Mouse (Mus musculus) MEL (cell line): Measurements from ENCODE around the gene Grk5.

Experiments used
- CHD1 ChIP-seq: IDR thresholded peaks from 2 replicates; pipeline ENCODE4 v1.6.1; 2012; ENCODE audit warnings: low read depth, mild to moderate bottlenecking, inconsistent platforms, low read length, improper control_type of control experiment
- CTCF ChIP-seq, 3 experiments: IDR thresholded peaks in 2 of 3; conservative IDR thresholded peaks in 1 of 3; 2 replicates each; pipeline ENCODE4 v1.5.1; 2011 to 2012; ENCODE audit warnings: low read length in 3 of 3, low read depth in 2 of 3, mild to moderate bottlenecking in 2 of 3, improper control_type of control experiment in 1 of 3, inconsistent platforms in 1 of 3, mixed read lengths in 1 of 3, moderate library complexity in 1 of 3; ENCODE audit not compliant: control insufficient read depth in 1 of 3, insufficient read depth in 1 of 3, poor library complexity in 1 of 3, severe bottlenecking in 1 of 3
- EP300 ChIP-seq, 2 experiments: IDR thresholded peaks; 2 replicates each; pipeline ENCODE4 v1.6.1; 2011; ENCODE audit warnings: improper control_type of control experiment in 2 of 2, low read length in 2 of 2, low read depth in 1 of 2, mild to moderate bottlenecking in 1 of 2
- GATA1 ChIP-seq: IDR thresholded peaks from 2 replicates; pipeline ENCODE4 v1.6.1; 2011; ENCODE audit warnings: low read depth, low read length, improper control_type of control experiment
- JUND ChIP-seq: IDR thresholded peaks from 2 replicates; pipeline ENCODE4 v1.6.1; 2011; ENCODE audit warnings: low read depth, mild to moderate bottlenecking, improper control_type of control experiment, low read length
- MAFK ChIP-seq: IDR thresholded peaks from 2 replicates; pipeline ENCODE4 v1.6.1; 2011; ENCODE audit warnings: low read depth, mild to moderate bottlenecking, low read length, improper control_type of control experiment, borderline replicate concordance
- MAZ ChIP-seq: IDR thresholded peaks from 2 replicates; pipeline ENCODE4 v1.6.1; 2012; ENCODE audit warnings: low read depth, mild to moderate bottlenecking, inconsistent platforms, low read length, improper control_type of control experiment
- POLR2A ChIP-seq, 2 experiments: IDR thresholded peaks; 2 replicates each; pipeline ENCODE4 v1.6.1; 2011 to 2012; ENCODE audit warnings: low read length in 2 of 2, mild to moderate bottlenecking in 2 of 2, control low read depth in 1 of 2, improper control_type of control experiment in 1 of 2, low read depth in 1 of 2, moderate library complexity in 1 of 2; ENCODE audit not compliant: control insufficient read depth in 1 of 2, insufficient read depth in 1 of 2, poor library complexity in 1 of 2
- POLR2AphosphoS2 ChIP-seq: IDR thresholded peaks from 2 replicates; pipeline ENCODE4 v1.6.1; 2011; ENCODE audit warnings: low read length, improper control_type of control experiment
- USF1 ChIP-seq: IDR thresholded peaks from 2 replicates; pipeline ENCODE4 v1.6.1; 2014; ENCODE audit warnings: low read depth, mild to moderate bottlenecking, inconsistent platforms, low read length, improper control_type of control experiment, moderate library complexity
- ZC3H11A ChIP-seq: IDR thresholded peaks from 2 replicates; pipeline ENCODE4 v1.6.1; 2012; ENCODE audit warnings: low read depth, mild to moderate bottlenecking, inconsistent platforms, low read length, improper control_type of control experiment

DNA sequence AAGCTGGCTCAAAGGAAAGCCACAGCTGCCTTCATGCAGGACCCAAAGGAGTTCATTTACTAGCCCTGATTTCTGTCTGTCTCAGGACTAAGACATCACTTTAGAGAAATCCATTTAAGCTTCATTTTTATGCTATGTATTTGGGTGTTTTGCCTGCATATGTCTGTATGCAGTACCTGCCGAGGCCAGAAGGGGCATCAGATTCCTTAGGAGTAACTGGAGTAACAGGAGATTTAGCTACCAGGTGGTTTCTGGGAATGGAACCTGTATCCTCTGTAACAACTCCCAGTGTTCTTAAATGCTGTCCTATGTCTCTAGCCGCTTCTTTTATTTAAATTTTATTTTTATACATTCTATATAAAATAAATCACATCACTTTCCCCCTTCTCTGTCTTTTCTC is 220.6 kb downstream of the Grk5 start:
- TF ChIP-seq POLR2AphosphoS2 (no peak), GATA1 (no peak), MAFK (no peak), POLR2A (IDR thresholded peaks at IDR 0.05; ENCODE audit: control insufficient read depth in 1 of 2, insufficient read depth in 1 of 2, low read depth in 1 of 2, low read length in 2 of 2, poor library complexity in 1 of 2) (no peak), CTCF (IDR thresholded peaks at IDR 0.05 in 2 of 3, conservative IDR thresholded peaks at IDR 0.05 in 1 of 3; ENCODE audit: control insufficient read depth in 1 of 3, insufficient read depth in 1 of 3, low read depth in 2 of 3, low read length in 3 of 3, poor library complexity in 1 of 3, severe bottlenecking in 1 of 3) (peak; percentile 32 to 66 (median 45)), CHD1 (no peak), EP300 (IDR thresholded peaks at IDR 0.05; ENCODE audit: low read depth in 1 of 2, low read length in 2 of 2) (no peak), USF1 (no peak), ZC3H11A (no peak), MAZ (no peak), JUND (no peak)
